In the genomic region with DNA sequence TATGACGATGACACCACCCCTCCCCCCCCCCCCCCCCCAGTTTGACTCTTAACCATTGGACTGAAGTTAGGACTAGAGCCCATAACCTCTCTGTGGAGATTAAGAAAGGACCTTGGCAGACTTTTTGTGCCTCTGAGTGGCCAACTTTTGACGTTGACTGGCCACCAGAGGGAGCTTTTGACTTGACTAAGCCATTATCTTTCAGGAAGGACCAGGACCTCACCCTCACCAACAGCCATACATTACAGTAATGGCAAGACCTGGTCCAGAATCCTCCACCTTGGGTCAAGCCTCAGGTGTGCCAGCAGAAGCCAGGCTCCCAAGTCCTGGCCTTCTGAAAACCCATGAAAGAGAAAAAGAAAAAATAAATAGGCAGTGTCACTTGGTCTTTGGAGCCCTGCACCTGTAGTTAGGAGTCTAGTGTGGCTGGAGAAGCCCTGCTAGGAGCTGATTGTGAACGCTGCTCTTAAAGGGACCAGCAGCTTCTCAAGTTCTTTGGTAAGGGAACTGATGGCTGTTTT, we compare ENCODE assay signal across 9 mouse cellular contexts.
DNase-seq lines count a peak whose midpoint lies in the region; ATAC-seq lines count a peak whose summit lies in the region.
"Had no signal": no experiment of that assay in that cellular context is flagged by ENCODE, and none has a peak within 500 bp of the region (broad histone marks: within the 10 kb centered on the region; RNA-seq: fewer than 3 reads in every experiment).

No protein-coding gene starts in this region.

- intact Hi-C loops in left cerebral cortex, postnatal 25 days (cut with DNase I), result loop anchor here (5.0 kb wide), 1 partner anchor 378 kb away; no protein-coding TSS in a partner anchor
- intact Hi-C loops in left cerebral cortex, postnatal 10 days (cut with DNase I), result no loop called here

- H3K27me3 ChIP-seq in splenic B cell, adult 2 months (ENCODE audit: control insufficient read depth, insufficient read depth, low read length, poor library complexity, severe bottlenecking), result no peaks in the 10 kb centered on the region
- no peaks in the 10 kb centered on the region for H3K27me3 ChIP-seq in midbrain, embryonic 16.5 days (ENCODE audit: control insufficient read depth, insufficient read depth, low read depth, low read length)
- H3K27me3 ChIP-seq: embryonic facial prominence, embryonic 13.5 days had no signal

- no peaks in the 10 kb centered on the region; the same call in 1 of the 2 replicates for H3K9me3 ChIP-seq in midbrain, embryonic 16.5 days (replicated peaks; ENCODE audit: control insufficient read depth, low read length, poor library complexity, severe bottlenecking)
- H3K9me3 ChIP-seq: embryonic facial prominence, embryonic 13.5 days had no signal

- no peak overlapping the region for H3K27ac ChIP-seq in midbrain, embryonic 16.5 days (ENCODE audit: low read length)
- H3K27ac ChIP-seq: embryonic facial prominence, embryonic 13.5 days had no signal

- H3K36me3 ChIP-seq in splenic B cell, adult 2 months (ENCODE audit: control insufficient read depth, insufficient read depth, low read length, poor library complexity, severe bottlenecking), result no peaks in the 10 kb centered on the region
- H3K36me3 ChIP-seq in midbrain, embryonic 16.5 days (ENCODE audit: control insufficient read depth, insufficient read depth, low read length), result no peaks in the 10 kb centered on the region
- H3K36me3 ChIP-seq: embryonic facial prominence, embryonic 13.5 days had no signal

- no peak overlapping the region for H3K4me2 ChIP-seq in midbrain, embryonic 16.5 days (ENCODE audit: low read length)
- H3K4me2 ChIP-seq: embryonic facial prominence, embryonic 13.5 days had no signal

- H3K4me1 ChIP-seq in midbrain, embryonic 16.5 days (ENCODE audit: control insufficient read depth, insufficient read depth, low read length), result no peaks in the 10 kb centered on the region
- H3K4me1 ChIP-seq: embryonic facial prominence, embryonic 13.5 days had no signal

- H3K9ac ChIP-seq in midbrain, embryonic 16.5 days (ENCODE audit: low read depth, low read length), result no peak overlapping the region
- H3K9ac ChIP-seq: embryonic facial prominence, embryonic 13.5 days had no signal

- 69% methylated on average over 3 of the region's 3 CpGs for WGBS in midbrain, embryonic 16.5 days

- peak; percentile 24 to 40 for DNase-seq in left cerebral cortex, postnatal 25 days (ENCODE audit: low spot score in 2 of 2)
- no peak for DNase-seq in left cerebral cortex, postnatal 10 days (ENCODE audit: extremely low spot score in 1 of 2, low spot score in 2 of 2)
- DNase-seq in adrenal gland, adult 18-20 months (ENCODE audit: low spot score in 2 of 2), result peak; percentile 50 to 54
- peak; percentile 74 for DNase-seq in gastrocnemius, adult 18-20 months (ENCODE audit: low spot score)
- peak; percentile 32 for DNase-seq in layer of hippocampus, adult 9-11 months
- DNase-seq in splenic B cell, adult 2 months (ENCODE audit: low read depth, low spot score), result peak; percentile 78
- DNase-seq in urinary bladder, adult 18-20 months (ENCODE audit: low spot score in 2 of 2), result no peak

- ATAC-seq in midbrain, embryonic 16.5 days, result no peak

- no peak overlapping the region for H3K4me3 ChIP-seq in midbrain, embryonic 16.5 days (ENCODE audit: low read depth, low read length)
- H3K4me3 ChIP-seq: embryonic facial prominence, embryonic 13.5 days had no signal

Comparison
In these comparisons a context has a peak if more than half of its experiments do, and no peak if none do; other contexts are left out.
1. DNase-seq: peak in left cerebral cortex, postnatal 25 days (2 of 2), adrenal gland, adult 18-20 months (2 of 2), gastrocnemius, adult 18-20 months (single experiment), layer of hippocampus, adult 9-11 months (single experiment) and splenic B cell, adult 2 months (single experiment); none in left cerebral cortex, postnatal 10 days (0 of 2) and urinary bladder, adult 18-20 months (0 of 2).